In genomic region chr1:151709734-151710022, GRCm38 (mm10) we compare ENCODE assay signal across 14 mouse cellular contexts. TPM values are rescaled to one million over a fixed set of nuclear protein-coding genes. Genes with fewer than 3 reads are reported as not detected.
A peak's percentile ranks its signal among the peaks of the same experiment; 100 is the strongest.
DNase-seq lines count a peak whose midpoint lies in the region; ATAC-seq and TF ChIP-seq lines count a peak whose summit lies in the region.
"Had no signal": no experiment of that assay in that cellular context is flagged by ENCODE, and none has a peak within 500 bp of the region (broad histone marks: within the 10 kb centered on the region; RNA-seq: fewer than 3 reads in every experiment).

No protein-coding gene starts in this region.

- DNase-seq in heart, embryonic 10.5 days (ENCODE audit: low spot score): no peak
- no peak for DNase-seq in heart, adult 11 months
- DNase-seq in hindbrain, postnatal 0 days (ENCODE audit: low spot score): no peak
- no peak for DNase-seq in hindbrain, embryonic 10.5 days (ENCODE audit: low spot score)
- peak; percentile 49 for DNase-seq in midbrain, embryonic 11.5 days (ENCODE audit: low spot score, missing footprints)
- no peak for DNase-seq in midbrain, postnatal 0 days (ENCODE audit: low spot score)
- no peak for DNase-seq in frontal cortex, postnatal 36 days (ENCODE audit: low spot score in 2 of 2)
- DNase-seq: gastrocnemius, postnatal 36 days; liver, embryonic 13.5 days had no signal

- H3K9ac ChIP-seq in hindbrain, postnatal 0 days (replicated peaks; ENCODE audit: low read length): no peak overlapping the region
- H3K9ac ChIP-seq in midbrain, embryonic 11.5 days (ENCODE audit: low read length): no peak overlapping the region
- H3K9ac ChIP-seq in midbrain, postnatal 0 days (replicated peaks; ENCODE audit: low read length, poor library complexity, severe bottlenecking): no peak overlapping the region
- H3K9ac ChIP-seq in stomach, embryonic 16.5 days (ENCODE audit: low read length): no peak overlapping the region
- H3K9ac ChIP-seq: forebrain, embryonic 13.5 days; liver, embryonic 13.5 days; midbrain, embryonic 13.5 days; neural tube, embryonic 15.5 days had no signal

- H3K36me3 ChIP-seq in heart, embryonic 10.5 days: no peaks in the 10 kb centered on the region
- no peaks in the 10 kb centered on the region for H3K36me3 ChIP-seq in hindbrain, postnatal 0 days (ENCODE audit: insufficient read depth, low read length)
- no peaks in the 10 kb centered on the region for H3K36me3 ChIP-seq in hindbrain, embryonic 10.5 days
- H3K36me3 ChIP-seq in midbrain, embryonic 11.5 days (ENCODE audit: control insufficient read depth, insufficient read depth, low read length): no peaks in the 10 kb centered on the region
- H3K36me3 ChIP-seq in midbrain, postnatal 0 days (ENCODE audit: insufficient read depth, low read length): no peaks in the 10 kb centered on the region
- no peaks in the 10 kb centered on the region for H3K36me3 ChIP-seq in stomach, embryonic 16.5 days (ENCODE audit: control insufficient read depth, insufficient read depth, low read length)
- H3K36me3 ChIP-seq: liver, embryonic 13.5 days; midbrain, embryonic 13.5 days; neural tube, embryonic 15.5 days had no signal

- H3K4me1 ChIP-seq in heart, embryonic 10.5 days: peaks cover 21% of the 10 kb centered on the region
- no peaks in the 10 kb centered on the region for H3K4me1 ChIP-seq in hindbrain, postnatal 0 days (ENCODE audit: insufficient read depth, low read length)
- 0 out of 2 replicates have a peak, but pooled peaks cover 6% of the 10 kb centered on the region for H3K4me1 ChIP-seq in hindbrain, embryonic 10.5 days (replicated peaks)
- H3K4me1 ChIP-seq in midbrain, embryonic 11.5 days (ENCODE audit: control insufficient read depth, insufficient read depth, low read length): no peaks in the 10 kb centered on the region
- no peaks in the 10 kb centered on the region for H3K4me1 ChIP-seq in midbrain, postnatal 0 days (ENCODE audit: insufficient read depth, low read length)
- peaks cover 9% of the 10 kb centered on the region; the same call in 1 of the 2 replicates for H3K4me1 ChIP-seq in stomach, embryonic 16.5 days (ENCODE audit: control insufficient read depth, insufficient read depth, low read length)
- H3K4me1 ChIP-seq: forebrain, embryonic 13.5 days; midbrain, embryonic 13.5 days had no signal

- H3K9me3 ChIP-seq in heart, embryonic 10.5 days: no peaks in the 10 kb centered on the region
- H3K9me3 ChIP-seq in hindbrain, postnatal 0 days (ENCODE audit: low read length): no peaks in the 10 kb centered on the region
- H3K9me3 ChIP-seq in hindbrain, embryonic 10.5 days: no peaks in the 10 kb centered on the region
- no peaks in the 10 kb centered on the region for H3K9me3 ChIP-seq in midbrain, embryonic 11.5 days (ENCODE audit: control insufficient read depth, low read length)
- no peaks in the 10 kb centered on the region for H3K9me3 ChIP-seq in midbrain, postnatal 0 days (ENCODE audit: low read length)
- no peaks in the 10 kb centered on the region for H3K9me3 ChIP-seq in stomach, embryonic 16.5 days (replicated peaks; ENCODE audit: control insufficient read depth, low read length)
- H3K9me3 ChIP-seq: forebrain, embryonic 13.5 days; liver, embryonic 13.5 days; midbrain, embryonic 13.5 days; neural tube, embryonic 15.5 days had no signal

- 0 out of 2 replicates have a peak overlapping the region, but pooled peaks have one; percentile 1 for H3K4me2 ChIP-seq in hindbrain, postnatal 0 days (ENCODE audit: low read depth, low read length)
- no peak overlapping the region for H3K4me2 ChIP-seq in midbrain, embryonic 11.5 days
- no peak overlapping the region for H3K4me2 ChIP-seq in midbrain, postnatal 0 days (ENCODE audit: low read depth, low read length, poor library complexity, severe bottlenecking)
- H3K4me2 ChIP-seq in stomach, embryonic 16.5 days (ENCODE audit: low read depth, low read length): no peak overlapping the region
- H3K4me2 ChIP-seq: forebrain, embryonic 13.5 days; liver, embryonic 13.5 days; midbrain, embryonic 13.5 days; neural tube, embryonic 15.5 days had no signal

- no peak for ATAC-seq in hindbrain, postnatal 0 days
- no peak for ATAC-seq in midbrain, embryonic 11.5 days (ENCODE audit: low FRiP score)
- no peak for ATAC-seq in midbrain, postnatal 0 days (ENCODE audit: low FRiP score)
- no peak for ATAC-seq in stomach, embryonic 16.5 days (ENCODE audit: insufficient read depth, low FRiP score)
- ATAC-seq: forebrain, embryonic 13.5 days; midbrain, embryonic 13.5 days had no signal

- TF ChIP-seq CTCF in hindbrain, postnatal 0 days (IDR thresholded peaks at IDR 0.05; ENCODE audit: low read depth): no peak
- no peak for TF ChIP-seq CTCF in midbrain, postnatal 0 days (IDR thresholded peaks at IDR 0.05)

- H3K27me3 ChIP-seq in heart, embryonic 10.5 days (ENCODE audit: insufficient read depth, poor library complexity, severe bottlenecking): 0 out of 2 replicates have a peak, but pooled peaks cover 5% of the 10 kb centered on the region
- no peaks in the 10 kb centered on the region for H3K27me3 ChIP-seq in hindbrain, postnatal 0 days (ENCODE audit: insufficient read depth, low read length)
- H3K27me3 ChIP-seq in hindbrain, embryonic 10.5 days (ENCODE audit: insufficient read depth, poor library complexity, severe bottlenecking): no peaks in the 10 kb centered on the region
- no peaks in the 10 kb centered on the region for H3K27me3 ChIP-seq in midbrain, embryonic 11.5 days (ENCODE audit: control insufficient read depth, insufficient read depth, low read length)
- no peaks in the 10 kb centered on the region for H3K27me3 ChIP-seq in midbrain, postnatal 0 days (ENCODE audit: insufficient read depth, low read length)
- no peaks in the 10 kb centered on the region for H3K27me3 ChIP-seq in stomach, embryonic 16.5 days (ENCODE audit: control insufficient read depth, insufficient read depth, low read length)
- H3K27me3 ChIP-seq: forebrain, embryonic 13.5 days; liver, embryonic 13.5 days; neural tube, embryonic 15.5 days had no signal

- H3K27ac ChIP-seq in heart, embryonic 10.5 days: 0 out of 2 replicates have a peak overlapping the region, but pooled peaks have one; percentile 0
- H3K27ac ChIP-seq in hindbrain, postnatal 0 days: no peak overlapping the region
- no peak overlapping the region for H3K27ac ChIP-seq in hindbrain, embryonic 10.5 days
- H3K27ac ChIP-seq in midbrain, embryonic 11.5 days (ENCODE audit: low read depth, low read length): no peak overlapping the region
- no peak overlapping the region for H3K27ac ChIP-seq in midbrain, postnatal 0 days (ENCODE audit: low read depth, low read length)
- H3K27ac ChIP-seq in stomach, embryonic 16.5 days (ENCODE audit: low read length): peak overlapping the region; percentile 28
- H3K27ac ChIP-seq: forebrain, embryonic 13.5 days; liver, embryonic 13.5 days; midbrain, embryonic 13.5 days; neural tube, embryonic 15.5 days had no signal

- WGBS in heart, embryonic 10.5 days: 59% methylated on average over 2 of the region's 2 CpGs
- 55% methylated on average over 2 of the region's 2 CpGs for WGBS in hindbrain, postnatal 0 days
- WGBS in hindbrain, embryonic 10.5 days: 78% methylated on average over 2 of the region's 2 CpGs
- 76% methylated on average over 2 of the region's 2 CpGs for WGBS in midbrain, embryonic 11.5 days
- WGBS in midbrain, postnatal 0 days: 78% methylated on average over 2 of the region's 2 CpGs
- 34% methylated on average over 2 of the region's 2 CpGs for WGBS in stomach, embryonic 16.5 days

- no peak overlapping the region for H3K4me3 ChIP-seq in heart, embryonic 10.5 days
- H3K4me3 ChIP-seq in hindbrain, postnatal 0 days (ENCODE audit: low read length): no peak overlapping the region
- H3K4me3 ChIP-seq in hindbrain, embryonic 10.5 days: no peak overlapping the region
- no peak overlapping the region for H3K4me3 ChIP-seq in midbrain, embryonic 11.5 days (ENCODE audit: low read depth, low read length)
- H3K4me3 ChIP-seq in midbrain, postnatal 0 days (ENCODE audit: low read depth, low read length): no peak overlapping the region
- H3K4me3 ChIP-seq in stomach, embryonic 16.5 days (replicated peaks; ENCODE audit: low read length): no peak overlapping the region
- H3K4me3 ChIP-seq: forebrain, embryonic 13.5 days; liver, embryonic 13.5 days; midbrain, embryonic 13.5 days; myocyte; neural tube, embryonic 15.5 days had no signal

RNA-seq across cellular contexts. Expression of gene Edem3, which starts 45.5 kb away (rescaled TPM):
- 15.0 and 20.3 TPM in 2 replicates for polyA plus RNA-seq in heart, embryonic 10.5 days (2016; fragmentation: Nextera tagmentation; extraction: Ambion mirVana)
- 28.4 and 35.5 TPM in 2 replicates for total RNA-seq in hindbrain, postnatal 0 days (2014; rRNA removed)
- 10.1 and 10.8 TPM in 2 replicates for polyA plus RNA-seq in hindbrain, postnatal 0 days (2015; fragmentation: Nextera tagmentation; extraction: Ambion mirVana)
- 12.9 and 17.3 TPM in 2 replicates for polyA plus RNA-seq in hindbrain, embryonic 10.5 days (2016; fragmentation: Nextera tagmentation; extraction: Ambion mirVana)
- polyA plus RNA-seq in midbrain, embryonic 11.5 days (2014; fragmentation: Nextera tagmentation; extraction: Ambion mirVana): 22.0 and 25.8 TPM in 2 replicates
- 40.8 and 54.0 TPM in 2 replicates for total RNA-seq in midbrain, postnatal 0 days (2014; rRNA removed)
- polyA plus RNA-seq in midbrain, postnatal 0 days (2015; fragmentation: Nextera tagmentation; extraction: Ambion mirVana): 11.3 and 13.2 TPM in 2 replicates
- polyA plus RNA-seq in stomach, embryonic 16.5 days (2015; fragmentation: Nextera tagmentation; extraction: Ambion mirVana): 17.2 and 17.8 TPM in 2 replicates

Comparison
In these comparisons a context has a peak if more than half of its experiments do, and no peak if none do; other contexts are left out.
1. H3K27ac ChIP-seq: peak in heart, embryonic 10.5 days (single experiment) and stomach, embryonic 16.5 days (single experiment); none in hindbrain, postnatal 0 days (single experiment), hindbrain, embryonic 10.5 days (single experiment), midbrain, embryonic 11.5 days (single experiment) and midbrain, postnatal 0 days (single experiment).